In genomic region chr13:42613326-42613725, GRCm38 (mm10) we compare ENCODE assay signal across 6 mouse cellular contexts.
"Had no signal": no experiment of that assay in that cellular context is flagged by ENCODE, and none has a peak within 500 bp of the region (broad histone marks: within the 10 kb centered on the region; RNA-seq: fewer than 3 reads in every experiment).

No protein-coding gene starts in this region.

- DNase-seq: kidney, adult 8-10 months; kidney, postnatal 25 days; layer of hippocampus, adult 9-11 months; layer of hippocampus, postnatal 36 days; retina, postnatal 1 day; thymus, postnatal 14 days had no signal
